Mouse (Mus musculus) kidney, adult 18-20 months (tissue): ENCODE measurements around the gene Irx1.

ENCODE experiments used
- DNase-seq: peaks from one replicate; pipeline ENCODE4 v3.0.0; 2021

The Irx1 gene

DNA sequence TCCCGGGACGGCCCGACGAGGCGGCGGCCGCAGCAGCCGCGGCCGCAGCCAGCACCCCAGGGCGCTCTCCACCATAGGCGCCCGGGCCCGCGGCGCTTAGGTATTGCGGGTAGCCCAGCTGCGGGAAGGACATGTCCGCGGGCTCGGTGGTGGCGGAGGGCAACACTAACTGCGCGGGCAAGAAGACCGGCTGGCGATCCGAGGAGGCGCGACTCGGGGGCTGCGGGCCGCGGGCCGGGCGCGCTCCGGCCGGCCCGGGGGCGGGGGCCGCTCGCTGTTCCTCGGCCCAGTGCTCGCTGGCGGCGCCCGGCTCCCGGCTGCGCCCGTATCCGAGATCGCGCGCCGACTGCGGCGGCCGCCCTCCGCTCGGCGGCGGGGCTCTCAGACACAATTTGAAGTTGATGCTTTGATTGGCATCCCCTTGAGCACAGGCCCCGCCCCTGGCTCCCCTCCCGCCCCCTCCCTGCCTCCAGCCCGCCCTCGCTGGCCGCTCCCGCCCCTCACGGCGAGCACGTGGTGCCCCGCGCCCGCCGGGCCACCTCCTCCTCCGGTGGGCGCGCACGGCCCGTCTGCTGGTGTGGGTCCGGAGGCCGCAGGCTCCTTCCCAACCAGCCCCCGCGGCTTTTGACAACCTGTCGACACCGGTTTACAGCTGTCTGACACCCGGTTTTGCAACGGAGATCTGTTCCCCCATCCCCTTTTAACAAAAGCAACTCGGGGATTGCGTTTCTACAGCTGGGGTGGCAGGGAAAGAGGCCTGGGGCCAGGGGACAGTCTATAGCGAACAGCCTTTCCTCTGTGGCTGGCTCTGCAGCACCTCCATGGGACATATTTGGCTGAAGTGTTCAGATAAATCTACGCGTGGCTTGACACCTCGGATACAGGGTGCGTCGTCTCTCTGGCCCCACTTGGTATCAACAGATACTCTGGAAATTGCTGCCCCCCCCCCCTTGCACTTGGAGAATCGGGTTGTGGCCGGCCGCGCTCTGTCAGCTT is at the start of gene Irx1:
Gene Irx1, minus strand, starts transcription at position 368 of the 996 bp plus-strand sequence.
- DNase-seq = peak; percentile 63

GRCm38 (mm10) chr13:71979932-71980655 is 16.6 kb upstream of the Irx1 start:
- no peak for DNase-seq

DNA sequence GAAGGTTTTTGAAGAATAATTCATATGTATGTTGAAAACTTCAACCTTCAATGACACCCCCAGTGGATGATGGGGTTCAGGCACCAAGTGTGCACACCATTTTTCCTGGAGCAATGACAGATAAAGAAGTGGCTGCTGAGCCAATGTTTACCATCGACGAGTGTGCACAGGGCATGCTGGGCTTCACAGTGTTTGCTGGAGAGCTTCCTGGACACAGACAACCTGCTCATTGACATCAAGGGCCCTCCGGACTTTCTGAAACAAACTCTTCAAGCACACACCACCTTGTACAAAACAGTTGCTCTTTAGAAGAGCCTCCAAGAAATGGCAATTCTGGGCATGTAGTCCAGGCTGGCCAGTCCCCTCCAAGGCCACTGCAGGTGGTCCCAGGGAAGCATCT is 12.2 kb upstream of the Irx1 start:
- no peak for DNase-seq

DNA sequence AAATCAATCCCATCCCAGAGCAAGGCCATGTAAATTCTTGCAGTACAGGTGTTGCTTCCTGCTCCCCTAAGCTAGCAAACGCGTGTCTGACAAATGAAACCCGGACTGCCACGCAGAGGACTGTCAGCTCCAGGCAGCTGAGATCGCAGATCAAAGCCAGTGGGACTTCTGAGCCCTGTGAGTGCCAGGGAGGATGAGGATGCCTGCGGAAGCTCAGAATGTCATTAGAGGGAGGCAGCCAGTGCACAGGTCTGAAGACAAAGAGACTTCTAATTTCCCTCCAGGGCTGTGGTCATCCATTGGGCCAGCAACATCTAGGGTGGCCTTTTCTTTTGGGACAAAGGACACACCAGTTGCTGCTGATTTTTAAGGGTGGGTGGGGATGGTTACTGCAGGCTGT is 4.8 kb upstream of the Irx1 start:
- no peak for DNase-seq

DNA sequence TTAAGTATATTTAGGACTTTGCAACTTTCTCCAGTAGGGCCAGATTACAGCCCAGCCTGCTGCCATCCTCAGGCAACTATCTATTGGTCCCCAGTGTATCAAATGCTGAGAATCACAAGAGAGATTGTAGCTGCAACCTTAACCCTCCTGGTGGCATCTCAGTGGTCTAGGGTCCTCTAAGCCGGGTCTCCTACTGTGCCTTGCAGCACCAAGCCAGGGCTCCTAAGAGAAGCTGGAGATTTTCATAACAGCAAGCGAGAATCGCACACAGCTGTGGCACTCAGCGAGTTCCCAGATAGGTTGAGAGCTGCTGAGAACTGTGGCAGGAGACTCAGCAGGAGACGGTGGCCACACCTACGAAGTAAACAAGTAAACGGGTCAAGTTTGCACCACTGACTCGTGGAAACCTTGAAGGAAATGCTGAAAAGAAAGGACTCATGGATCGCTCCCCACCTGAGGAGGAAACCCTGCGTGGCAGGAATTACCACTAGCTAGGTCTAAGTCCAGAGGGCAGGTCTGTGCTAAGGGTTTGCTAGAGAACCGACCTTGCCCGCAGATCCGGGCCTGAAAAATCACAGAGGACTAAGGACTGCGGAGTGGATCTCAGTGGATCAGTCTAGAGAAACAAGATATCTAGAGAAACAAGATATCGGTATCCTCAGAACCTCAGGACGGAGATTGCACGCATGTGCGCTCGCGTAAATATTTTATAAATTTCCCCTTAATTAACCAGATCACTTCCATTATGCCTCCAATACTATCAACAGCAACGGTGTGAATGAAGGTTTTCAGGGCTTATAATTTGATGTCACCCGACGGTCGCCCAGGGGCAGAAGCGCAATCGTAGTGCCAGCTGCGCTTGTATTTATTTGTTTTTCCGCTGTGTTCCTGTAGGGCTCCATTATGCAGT is 4.1 kb upstream of the Irx1 start:
- no peak for DNase-seq

GRCm38 (mm10) chr13:71966631-71967030 is 3.1 kb upstream of the Irx1 start:
- no peak for DNase-seq

- no peak for DNase-seq
Measured at GRCm38 (mm10) chr13:71964366-71964765, 843 bp upstream of the Irx1 start.

DNA sequence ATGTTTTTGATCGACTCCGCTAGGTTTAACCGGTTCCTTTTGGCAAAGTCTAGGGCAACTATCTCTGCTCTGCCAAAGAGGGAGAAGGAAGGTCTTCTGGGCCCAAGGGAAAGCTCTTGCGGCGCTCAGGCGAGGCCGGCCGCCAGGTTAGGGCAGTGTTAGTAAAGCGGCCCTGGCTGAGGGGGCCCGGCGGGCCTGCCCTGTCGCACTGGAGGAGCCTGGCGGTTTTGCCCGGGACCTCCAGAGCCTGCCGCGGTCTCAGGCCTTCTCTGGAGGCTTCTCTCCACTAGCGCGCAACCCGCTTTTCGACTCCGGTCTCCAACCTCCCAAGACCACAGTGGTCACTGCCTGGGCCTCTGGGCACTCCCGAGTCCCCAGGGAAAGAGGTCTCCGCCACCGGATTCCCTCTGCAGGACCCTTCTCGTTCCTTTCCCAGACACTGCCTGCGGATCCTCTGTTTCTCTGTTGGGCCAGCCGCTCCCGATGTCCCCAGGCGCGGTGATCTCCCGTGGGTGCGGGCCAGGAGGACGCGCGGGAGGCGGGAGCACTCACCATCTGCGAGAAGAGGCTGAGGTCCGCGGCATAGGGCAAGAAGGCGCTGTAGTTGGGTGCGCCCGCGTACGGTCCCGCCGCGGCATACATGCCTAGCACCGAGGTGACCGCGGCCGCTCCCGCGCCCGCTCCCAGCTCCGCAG is 715 bp downstream of the Irx1 start:
- no peak for DNase-seq

- no peak for DNase-seq
Measured at GRCm38 (mm10) chr13:71961891-71962660, 1.4 kb downstream of the Irx1 start.

- no peak for DNase-seq
Measured at GRCm38 (mm10) chr13:71960846-71961735, 2.4 kb downstream of the Irx1 start.

- no peak for DNase-seq
Measured at GRCm38 (mm10) chr13:71960277-71960672, 3.2 kb downstream of the Irx1 start.

DNA sequence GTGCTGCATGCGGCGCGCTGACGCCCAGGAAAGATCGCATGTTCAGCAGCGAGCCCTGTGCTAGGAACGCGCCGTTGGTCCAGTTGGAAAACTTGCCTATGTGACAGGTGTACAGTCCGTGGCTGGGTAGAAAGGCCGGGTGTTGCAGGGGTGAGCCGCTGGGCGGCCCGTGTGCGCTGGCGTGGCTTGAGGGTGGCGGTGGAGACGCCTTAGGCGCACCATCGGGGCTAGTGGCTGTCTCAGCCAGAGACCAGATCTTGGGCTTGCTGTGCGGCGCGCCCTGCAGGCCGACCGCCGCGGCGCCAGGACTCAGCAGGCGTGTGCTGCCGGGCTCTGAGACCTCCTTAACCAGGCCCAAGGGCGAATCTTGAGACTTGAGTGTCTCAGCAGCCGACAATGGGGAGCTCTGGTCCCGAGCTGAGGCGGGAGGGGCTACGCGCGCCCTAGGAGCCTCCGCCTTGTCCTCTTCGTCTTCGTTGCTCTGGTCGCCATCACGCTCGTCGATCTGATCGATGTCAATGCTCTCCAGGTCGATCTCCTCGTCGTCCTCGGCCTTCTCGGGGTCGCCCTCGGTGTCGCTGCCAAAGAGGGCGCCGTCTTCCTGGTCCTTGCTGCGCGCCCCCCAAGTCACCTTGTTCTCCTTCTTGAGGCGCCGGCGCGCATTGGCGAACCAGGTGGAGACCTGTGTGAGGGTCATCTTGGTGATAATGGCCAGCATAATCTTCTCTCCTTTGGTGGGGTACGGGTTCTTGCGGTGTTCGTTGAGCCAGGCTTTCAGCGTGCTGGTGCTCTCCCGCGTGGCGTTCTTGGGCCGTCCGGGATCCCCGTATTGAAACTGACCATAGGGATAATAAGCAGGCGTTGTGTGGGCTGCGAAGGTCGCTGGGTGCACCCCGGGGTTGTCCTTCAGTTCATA is 3.9 kb downstream of the Irx1 start:
- DNase-seq = peak; percentile 37

DNA sequence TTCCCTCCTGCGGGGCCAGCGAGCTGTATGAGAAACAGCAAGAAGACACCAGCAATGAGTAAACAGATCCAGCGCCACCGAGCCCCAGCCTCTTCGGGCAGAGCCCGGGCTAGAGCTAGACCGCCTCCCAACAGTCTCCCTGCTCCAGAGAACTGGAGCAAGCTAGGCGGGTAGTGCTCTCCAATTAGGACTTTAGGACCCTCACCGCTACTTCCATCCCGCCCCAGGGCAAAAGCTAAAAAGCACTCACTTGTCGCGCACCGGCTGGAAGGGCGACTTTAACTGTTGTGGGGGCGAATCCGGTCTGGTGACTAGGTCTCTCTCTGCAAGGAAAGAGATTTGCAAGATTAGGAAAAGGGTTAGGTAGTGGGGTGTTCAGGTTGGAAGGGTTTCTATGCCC is 4.9 kb downstream of the Irx1 start:
- peak; percentile 26 for DNase-seq

DNA sequence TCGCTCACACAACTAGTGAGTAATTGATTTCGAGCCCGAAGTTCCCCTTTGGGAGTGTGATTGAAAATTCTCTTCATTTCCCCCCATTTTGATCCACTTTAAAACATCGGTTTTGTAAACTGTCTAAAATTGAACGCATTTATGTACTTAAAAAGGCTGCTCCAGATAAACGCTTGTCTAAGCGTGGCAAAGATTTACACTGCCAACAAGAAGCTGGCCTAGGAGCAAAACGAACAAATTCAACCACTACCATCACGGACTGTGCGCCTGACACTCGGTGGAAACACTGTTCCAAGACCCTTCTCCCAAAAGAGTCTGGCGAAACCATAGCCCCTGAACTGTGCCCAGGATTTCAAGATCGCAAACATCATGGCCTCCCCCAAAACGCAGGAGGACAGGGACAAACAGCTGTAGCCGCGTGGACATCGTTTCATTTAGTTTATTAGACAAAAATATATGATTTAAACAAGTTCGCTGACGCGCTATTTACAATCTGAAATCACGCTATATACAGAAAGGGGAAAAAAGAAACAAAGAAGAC is 5.6 kb downstream of the Irx1 start:
- DNase-seq = peak; percentile 16

GRCm38 (mm10) chr13:71957147-71957546 is 6.4 kb downstream of the Irx1 start:
- DNase-seq = peak; percentile 7

- peak; percentile 67 for DNase-seq
Measured at GRCm38 (mm10) chr13:71956481-71956880, 7.0 kb downstream of the Irx1 start.

DNA sequence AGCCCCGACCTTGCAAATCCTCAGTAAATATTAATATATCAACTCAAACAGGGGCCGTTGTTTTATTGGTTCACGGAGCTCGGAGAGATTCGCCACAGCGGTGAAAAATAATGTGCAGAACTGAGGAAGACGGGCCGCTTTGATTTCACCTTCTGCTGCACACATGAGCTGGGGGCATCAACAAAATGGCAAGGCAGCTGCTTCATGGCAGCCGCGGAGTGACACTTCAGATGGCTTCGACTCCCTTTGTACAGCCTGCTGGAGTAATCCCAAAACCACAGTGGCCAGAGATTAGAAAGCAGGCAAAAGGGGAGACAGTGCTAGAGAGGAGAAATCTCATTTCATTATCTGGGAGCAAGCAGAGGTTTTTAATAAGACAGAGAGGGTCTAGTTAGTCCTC is 11.6 kb downstream of the Irx1 start:
- no peak for DNase-seq

GRCm38 (mm10) chr13:71949859-71950258 is 13.7 kb downstream of the Irx1 start:
- DNase-seq = peak; percentile 42

GRCm38 (mm10) chr13:71910361-71910760 is 53.2 kb downstream of the Irx1 start:
- no peak for DNase-seq
